Mouse (Mus musculus) layer of hippocampus, postnatal 10 days (tissue): ENCODE data around the gene Car6. TPM values are rescaled to one million over a fixed set of nuclear protein-coding genes. Genes with fewer than 3 reads are reported as not detected.

Source experiments
- DNase-seq, 2 experiments: peaks; one replicate each; pipeline ENCODE4 v3.0.0; 2021; ENCODE audit warnings: low spot score in 2 of 2
- total RNA-seq, 2 experiments: library from RNA; stranded (reverse); gene quantifications; 2 replicates each; pipeline ENCODE4 v1.2.3; 2021

Car6 gene
- total RNA-seq, 2 experiments from 2014 or later, result not detected

- DNase-seq, result no peak
Measured at GRCm38 (mm10) chr4:150137368-150138083, 63.6 kb downstream of the Car6 start.

Other genes with a start within 250 kb of the Car6 start
- 10 to 100 TPM; 16.7 to 19.9 TPM for gene Spsb1, start 246.3 kb downstream of the Car6 start, total RNA-seq
- 10 to 100 TPM; 10.7 to 12.8 TPM for gene H6pd, start 192.3 kb downstream of the Car6 start, total RNA-seq
- gene Gpr157, start 114.0 kb downstream of the Car6 start, total RNA-seq, result 1 to 10 TPM; 1.0 to 1.6 TPM
- gene Slc2a5, start 82.0 kb downstream of the Car6 start, total RNA-seq, result 1 to 10 TPM; 3.9 to 5.3 TPM
- gene Slc2a7, start 52.4 kb downstream of the Car6 start, total RNA-seq, result not detected
- gene Eno1, start 35.4 kb upstream of the Car6 start, total RNA-seq, result 100 to 1,000 TPM; 323 to 338 TPM
- gene Rere, start 80.3 kb upstream of the Car6 start, total RNA-seq, result 100 to 1,000 TPM; 108 to 117 TPM